Mouse (Mus musculus) hindbrain, embryonic 10.5 days (tissue): Measurements from ENCODE around the gene Gm13695. TPM values are rescaled to one million over a fixed set of nuclear protein-coding genes. Genes with fewer than 3 reads are reported as not detected.
"Not testable (repeated sequence)": the region's sequence is repeated elsewhere in the genome, so short reads cannot be mapped to it uniquely, and the experiment has no call there.

Experiments
- DNase-seq: peaks from one replicate; pipeline ENCODE4 v3.0.0-alpha.2; 2017; ENCODE audit warnings: low spot score
- H3K27ac ChIP-seq: fragments of 300-500 bp; sonication (generic); 2 replicates; pipeline ENCODE4 v1.5.1; 2016; ENCODE audit warnings: mild to moderate bottlenecking, moderate library complexity
- H3K27me3 ChIP-seq: fragments of 300-500 bp; sonication (generic); 2 replicates; pipeline ENCODE4 v1.6.1; 2016; ENCODE audit warnings: mild to moderate bottlenecking; ENCODE audit not compliant: poor library complexity, insufficient read depth, severe bottlenecking
- H3K36me3 ChIP-seq: fragments of 300-500 bp; sonication (generic); 2 replicates; pipeline ENCODE4 v1.6.1; 2016; ENCODE audit warnings: mild to moderate bottlenecking, moderate library complexity
- H3K4me1 ChIP-seq: fragments of 300-500 bp; sonication (generic); replicated peaks from 2 replicates; pipeline ENCODE4 v1.6.1; 2016; ENCODE audit warnings: mild to moderate bottlenecking
- H3K4me3 ChIP-seq: fragments of 300-500 bp; sonication (generic); 2 replicates; pipeline ENCODE4 v1.5.1; 2016; ENCODE audit warnings: mild to moderate bottlenecking, moderate library complexity
- H3K9me3 ChIP-seq: fragments of 300-500 bp; sonication (generic); 2 replicates; pipeline ENCODE4 v1.6.1; 2016; ENCODE audit warnings: mild to moderate bottlenecking, moderate library complexity
- WGBS: fragments of 180-500 bp; shearing (Covaris S2); methylation state at CpG from one replicate; pipeline ENCODE4 v1.1.7; 2016; 5-methylcytosine and 5-hydroxymethylcytosine counted together
- polyA plus RNA-seq: library from polyadenylated mRNA; unstranded; fragments of >200 nt; fragmentation: Nextera tagmentation; extraction: Ambion mirVana; gene quantifications from 2 replicates; pipeline ENCODE4 v1.2.1, GENCODE M21; 2016

Gm13695 gene
- polyA plus RNA-seq: not detected in 2 replicates

DNA sequence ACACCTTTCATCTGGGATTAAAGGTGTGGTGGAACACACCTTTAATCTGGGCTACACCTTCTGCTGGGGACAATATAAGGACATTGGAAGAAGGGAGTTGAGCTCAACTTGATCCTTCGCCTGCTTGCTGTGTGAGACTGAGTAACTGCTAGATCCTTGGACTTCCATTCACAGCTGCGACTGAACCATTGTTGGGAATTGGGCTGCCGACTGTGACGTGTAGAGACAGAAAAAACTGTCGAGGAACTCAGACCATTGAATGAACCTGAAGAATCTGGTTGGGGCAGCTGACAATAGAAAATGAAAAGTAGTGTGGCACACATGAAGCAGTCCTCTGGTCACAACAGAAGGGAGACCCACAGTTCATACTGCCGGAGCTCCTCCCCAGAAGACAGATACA, at the start of gene Gm13695:
TSS of gene Gm13695 (plus strand) at position 301 of the 400 bp plus-strand sequence.
- WGBS: no CpG with 5 or more reads among the region's 6 CpGs
- DNase-seq: not testable (repeated sequence)

GRCm38 (mm10) chr2:83929478-83930088, 37.5 kb upstream of the Gm13695 start:
- H3K4me3 ChIP-seq: no peak overlapping the region
- H3K27me3 ChIP-seq: no peaks in the 10 kb centered on the region
- H3K27ac ChIP-seq: no peak overlapping the region
- 56% methylated on average over 2 of the region's 2 CpGs for WGBS
- no peaks in the 10 kb centered on the region for H3K36me3 ChIP-seq
- no peak for DNase-seq
- no peaks in the 10 kb centered on the region for H3K4me1 ChIP-seq
- no peaks in the 10 kb centered on the region for H3K9me3 ChIP-seq

More for the DNA sequence above, at the start of gene Gm13695:
- H3K4me3 ChIP-seq, H3K36me3 ChIP-seq, H3K4me1 ChIP-seq, H3K27ac ChIP-seq, H3K9me3 ChIP-seq, H3K27me3 ChIP-seq: not testable (repeated sequence)

- Histone ChIP-seq H3K4me3 (peak within 1 kb of the TSS; percentile 50), H3K27ac (no peak within 1 kb of the TSS)
- under 1% methylated on average over 20 of the region's 20 CpGs for WGBS
Measured at GRCm38 (mm10) chr2:83940931-83941361, 26.2 kb upstream of the Gm13695 start, which contains the start of gene Zswim2. Gene Zswim2, minus strand, starts transcription at chr2:83941228.

GRCm38 (mm10) chr2:83941378-83941777, 25.7 kb upstream of the Gm13695 start:
- Histone ChIP-seq H3K4me3 (peak overlapping the region; percentile 50; the same call in 1 of the 2 replicates), H3K9me3 (no peaks in the 10 kb centered on the region), H3K4me1 (peaks cover 9% of the 10 kb centered on the region), H3K27ac (no peak overlapping the region), H3K36me3 (no peaks in the 10 kb centered on the region), H3K27me3 (no peaks in the 10 kb centered on the region)
- WGBS: 49% methylated on average over 3 of the region's 3 CpGs
- DNase-seq: no peak

More at GRCm38 (mm10) chr2:83940931-83941361, 26.2 kb upstream of the Gm13695 start, which contains the start of gene Zswim2:
- no peaks in the 10 kb centered on the region for H3K36me3 ChIP-seq
- peaks cover 9% of the 10 kb centered on the region for H3K4me1 ChIP-seq
- H3K9me3 ChIP-seq: no peaks in the 10 kb centered on the region
- peak; percentile 83 for DNase-seq
- no peaks in the 10 kb centered on the region for H3K27me3 ChIP-seq

DNA sequence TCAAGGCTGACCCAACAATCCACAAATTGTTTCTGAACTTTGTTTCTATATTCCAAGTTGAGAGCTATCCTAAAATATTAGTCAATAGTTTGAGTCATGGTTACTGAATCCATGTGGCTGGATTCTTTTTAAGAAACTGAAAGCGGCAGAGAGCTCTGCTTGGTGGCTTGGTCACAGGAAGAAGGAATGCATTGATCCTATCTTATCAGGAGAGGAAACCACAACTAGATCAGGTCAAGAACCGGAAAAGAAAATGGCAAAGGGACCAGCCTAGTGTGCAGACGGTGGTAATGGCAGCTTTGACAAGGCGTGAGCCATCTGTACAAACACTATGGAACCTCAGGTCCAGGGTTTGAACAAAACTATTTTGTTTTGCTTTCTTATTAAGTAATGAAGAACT, 25.3 kb upstream of the Gm13695 start:
- DNase-seq: no peak
- H3K9me3 ChIP-seq: no peaks in the 10 kb centered on the region
- 81% methylated on average over 4 of the region's 4 CpGs for WGBS
- H3K27ac ChIP-seq: no peak overlapping the region
- H3K36me3 ChIP-seq: no peaks in the 10 kb centered on the region
- no peaks in the 10 kb centered on the region for H3K27me3 ChIP-seq
- peaks cover 9% of the 10 kb centered on the region for H3K4me1 ChIP-seq
- no peak overlapping the region for H3K4me3 ChIP-seq

DNA sequence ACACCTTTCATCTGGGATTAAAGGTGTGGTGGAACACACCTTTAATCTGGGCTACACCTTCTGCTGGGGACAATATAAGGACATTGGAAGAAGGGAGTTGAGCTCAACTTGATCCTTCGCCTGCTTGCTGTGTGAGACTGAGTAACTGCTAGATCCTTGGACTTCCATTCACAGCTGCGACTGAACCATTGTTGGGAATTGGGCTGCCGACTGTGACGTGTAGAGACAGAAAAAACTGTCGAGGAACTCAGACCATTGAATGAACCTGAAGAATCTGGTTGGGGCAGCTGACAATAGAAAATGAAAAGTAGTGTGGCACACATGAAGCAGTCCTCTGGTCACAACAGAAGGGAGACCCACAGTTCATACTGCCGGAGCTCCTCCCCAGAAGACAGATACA, 11.7 kb upstream of the Gm13695 start, which contains the start of gene Gm13698:
TSS of gene Gm13698 (plus strand) at position 301 of the 400 bp plus-strand sequence.
- WGBS: no CpG with 5 or more reads among the region's 6 CpGs

DNA sequence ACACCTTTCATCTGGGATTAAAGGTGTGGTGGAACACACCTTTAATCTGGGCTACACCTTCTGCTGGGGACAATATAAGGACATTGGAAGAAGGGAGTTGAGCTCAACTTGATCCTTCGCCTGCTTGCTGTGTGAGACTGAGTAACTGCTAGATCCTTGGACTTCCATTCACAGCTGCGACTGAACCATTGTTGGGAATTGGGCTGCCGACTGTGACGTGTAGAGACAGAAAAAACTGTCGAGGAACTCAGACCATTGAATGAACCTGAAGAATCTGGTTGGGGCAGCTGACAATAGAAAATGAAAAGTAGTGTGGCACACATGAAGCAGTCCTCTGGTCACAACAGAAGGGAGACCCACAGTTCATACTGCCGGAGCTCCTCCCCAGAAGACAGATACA, 5.9 kb upstream of the Gm13695 start, which contains the start of gene Gm13693:
TSS of gene Gm13693 (plus strand) at position 301 of the 400 bp plus-strand sequence.
- not testable (repeated sequence) for H3K4me1 ChIP-seq, DNase-seq, H3K36me3 ChIP-seq, H3K4me3 ChIP-seq, H3K27me3 ChIP-seq, H3K27ac ChIP-seq, H3K9me3 ChIP-seq
- WGBS: no CpG with 5 or more reads among the region's 6 CpGs

More for the DNA sequence above, 11.7 kb upstream of the Gm13695 start, which contains the start of gene Gm13698:
- not testable (repeated sequence) for H3K4me1 ChIP-seq, H3K27ac ChIP-seq, H3K9me3 ChIP-seq, H3K36me3 ChIP-seq, H3K4me3 ChIP-seq, H3K27me3 ChIP-seq, DNase-seq

DNA sequence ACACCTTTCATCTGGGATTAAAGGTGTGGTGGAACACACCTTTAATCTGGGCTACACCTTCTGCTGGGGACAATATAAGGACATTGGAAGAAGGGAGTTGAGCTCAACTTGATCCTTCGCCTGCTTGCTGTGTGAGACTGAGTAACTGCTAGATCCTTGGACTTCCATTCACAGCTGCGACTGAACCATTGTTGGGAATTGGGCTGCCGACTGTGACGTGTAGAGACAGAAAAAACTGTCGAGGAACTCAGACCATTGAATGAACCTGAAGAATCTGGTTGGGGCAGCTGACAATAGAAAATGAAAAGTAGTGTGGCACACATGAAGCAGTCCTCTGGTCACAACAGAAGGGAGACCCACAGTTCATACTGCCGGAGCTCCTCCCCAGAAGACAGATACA, 5.7 kb downstream of the Gm13695 start, which contains the start of gene Gm13696:
TSS of gene Gm13696 (plus strand) at position 301 of the 400 bp plus-strand sequence.
- H3K27ac ChIP-seq, H3K27me3 ChIP-seq, DNase-seq, H3K9me3 ChIP-seq, H3K36me3 ChIP-seq, H3K4me1 ChIP-seq, H3K4me3 ChIP-seq: not testable (repeated sequence)
- WGBS: no CpG with 5 or more reads among the region's 6 CpGs

GRCm38 (mm10) chr2:83978633-83979032, 11.5 kb downstream of the Gm13695 start, which contains the start of gene Gm13694:
Gene Gm13694, plus strand, starts transcription at chr2:83978933.
- H3K27ac ChIP-seq, H3K27me3 ChIP-seq, H3K36me3 ChIP-seq, H3K4me1 ChIP-seq, H3K9me3 ChIP-seq, DNase-seq, H3K4me3 ChIP-seq: not testable (repeated sequence)
- no CpG with 5 or more reads among the region's 6 CpGs for WGBS

GRCm38 (mm10) chr2:83984443-83984842, 17.3 kb downstream of the Gm13695 start, which contains the start of gene Gm13697:
Gene Gm13697, plus strand, starts transcription at chr2:83984743.
- DNase-seq, H3K27ac ChIP-seq, H3K9me3 ChIP-seq, H3K36me3 ChIP-seq, H3K4me3 ChIP-seq, H3K27me3 ChIP-seq, H3K4me1 ChIP-seq: not testable (repeated sequence)
- no CpG with 5 or more reads among the region's 6 CpGs for WGBS

DNA sequence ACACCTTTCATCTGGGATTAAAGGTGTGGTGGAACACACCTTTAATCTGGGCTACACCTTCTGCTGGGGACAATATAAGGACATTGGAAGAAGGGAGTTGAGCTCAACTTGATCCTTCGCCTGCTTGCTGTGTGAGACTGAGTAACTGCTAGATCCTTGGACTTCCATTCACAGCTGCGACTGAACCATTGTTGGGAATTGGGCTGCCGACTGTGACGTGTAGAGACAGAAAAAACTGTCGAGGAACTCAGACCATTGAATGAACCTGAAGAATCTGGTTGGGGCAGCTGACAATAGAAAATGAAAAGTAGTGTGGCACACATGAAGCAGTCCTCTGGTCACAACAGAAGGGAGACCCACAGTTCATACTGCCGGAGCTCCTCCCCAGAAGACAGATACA, 23.1 kb downstream of the Gm13695 start, which contains the start of gene Gm13691:
TSS of gene Gm13691 (plus strand) at position 301 of the 400 bp plus-strand sequence.
- not testable (repeated sequence) for H3K27me3 ChIP-seq, H3K4me3 ChIP-seq, H3K4me1 ChIP-seq, DNase-seq, H3K9me3 ChIP-seq, H3K36me3 ChIP-seq, H3K27ac ChIP-seq
- no CpG with 5 or more reads among the region's 6 CpGs for whole genome bisulfite sequencing

GRCm38 (mm10) chr2:83993639-83994255, 26.6 kb downstream of the Gm13695 start:
- 58% methylated on average over 8 of the region's 9 CpGs for WGBS
- not testable (repeated sequence) for H3K4me1 ChIP-seq, H3K9me3 ChIP-seq, DNase-seq, H3K27ac ChIP-seq, H3K27me3 ChIP-seq, H3K36me3 ChIP-seq, H3K4me3 ChIP-seq

GRCm38 (mm10) chr2:83994526-83994925, 27.4 kb downstream of the Gm13695 start:
- H3K36me3 ChIP-seq, H3K27me3 ChIP-seq, H3K4me3 ChIP-seq, H3K4me1 ChIP-seq, H3K9me3 ChIP-seq, H3K27ac ChIP-seq, DNase-seq: not testable (repeated sequence)
- 90% methylated on average over 2 of the region's 3 CpGs for WGBS
